Mouse (Mus musculus) small intestine, adult 2 months (tissue): ENCODE data around the gene Tnfsf11.

ENCODE experiments used
- CTCF ChIP-seq: fragments of 200-500 bp; IDR thresholded peaks from 2 replicates; pipeline ENCODE4 v1.5.1; 2012; ENCODE audit warnings: low read depth, mild to moderate bottlenecking, control low read depth, inconsistent platforms, low read length, moderate library complexity, mixed read lengths; ENCODE audit not compliant: insufficient replicate concordance, insufficient read length; ENCODE audit errors: extremely low read depth
- POLR2A ChIP-seq: fragments of 200-500 bp; IDR thresholded peaks from 2 replicates; pipeline ENCODE4 v1.6.1; 2012; ENCODE audit warnings: low read depth, mild to moderate bottlenecking, control low read depth, inconsistent platforms, low read length, moderate library complexity

- TF ChIP-seq POLR2A, result no peak
- TF ChIP-seq CTCF, result no peak
Measured at GRCm38 (mm10) chr14:78307286-78308237, at the start of gene Tnfsf11.
